Mouse (Mus musculus) lung, postnatal 4 days (tissue): ENCODE measurements around the gene Atp6v1g1.

ENCODE experiments used
- DNase-seq, 2 experiments: peaks; one replicate each; pipeline ENCODE4 v3.0.0; 2021

Atp6v1g1 gene

GRCm38 (mm10) chr4:63585216-63585615 is 40.6 kb downstream of the Atp6v1g1 start:
- DNase-seq, result no peak

- DNase-seq, result no peak
Measured at GRCm38 (mm10) chr4:63586240-63586639, 41.7 kb downstream of the Atp6v1g1 start.

DNA sequence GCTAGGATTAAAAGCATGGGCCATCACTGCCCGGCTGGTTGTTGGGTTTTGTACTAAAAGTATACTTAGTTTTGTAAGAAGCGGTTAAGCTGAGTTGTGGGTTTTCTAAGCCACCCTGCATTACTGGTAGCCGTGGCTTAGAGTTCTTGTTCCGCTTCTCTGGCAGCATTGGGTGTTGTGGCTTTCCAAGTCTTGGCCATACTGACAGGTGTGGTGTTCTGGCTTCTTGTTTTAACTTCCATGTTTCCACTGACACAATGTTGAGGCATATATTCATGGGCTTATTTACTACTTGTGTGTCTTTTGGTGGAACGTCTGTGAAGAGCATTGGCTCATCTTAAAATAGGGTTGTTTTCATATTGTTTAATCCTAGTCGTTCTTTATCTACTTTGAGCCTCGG is 45.4 kb downstream of the Atp6v1g1 start:
- no peak for DNase-seq

DNA sequence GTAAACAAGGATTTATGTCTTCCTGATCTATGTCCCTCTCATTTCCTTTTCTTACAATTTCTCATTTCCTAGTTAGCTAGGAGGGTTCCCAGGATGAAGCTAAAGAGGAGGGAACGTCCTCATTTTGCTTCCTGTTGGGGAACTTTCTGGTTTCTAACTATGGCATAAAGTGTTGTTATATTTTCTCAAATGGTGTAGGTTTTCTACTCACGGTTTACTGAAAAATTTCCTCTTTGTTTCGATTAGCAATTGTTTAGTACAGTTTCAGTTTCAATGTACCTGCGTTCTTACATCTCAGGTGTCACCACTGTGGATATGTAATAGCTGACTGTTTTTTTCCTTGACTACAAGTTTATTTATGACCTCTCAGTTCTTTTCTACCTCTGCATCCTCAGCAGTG is 46.0 kb downstream of the Atp6v1g1 start:
- no peak for DNase-seq

GRCm38 (mm10) chr4:63594459-63595110 is 50.0 kb downstream of the Atp6v1g1 start:
- DNase-seq, result no peak

DNA sequence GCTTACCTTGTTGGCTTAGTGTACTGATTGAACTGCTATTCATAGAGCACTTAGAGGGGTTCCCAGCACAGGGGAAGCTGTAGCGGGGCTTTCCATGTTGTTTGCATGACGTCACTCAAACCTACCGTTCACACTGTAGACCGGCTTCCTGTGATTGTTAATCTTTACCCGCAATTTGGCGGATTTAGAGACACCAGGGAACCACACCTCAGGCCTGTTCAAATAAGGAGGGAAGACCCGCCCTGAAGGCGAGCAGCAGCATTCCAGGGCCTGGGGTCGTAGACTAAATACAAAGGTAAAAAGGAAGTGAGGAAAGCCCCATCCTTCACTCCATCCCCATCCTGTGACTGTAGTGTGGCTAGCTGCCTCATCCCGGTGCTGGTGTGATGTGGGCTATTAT is 50.7 kb downstream of the Atp6v1g1 start:
- no peak for DNase-seq

GRCm38 (mm10) chr4:63596010-63596409 is 51.4 kb downstream of the Atp6v1g1 start:
- no peak for DNase-seq
